Mouse (Mus musculus): ENCODE measurements around the gene Atp6v1c2. TPM values are rescaled to one million over a fixed set of nuclear protein-coding genes. Genes with fewer than 3 reads are reported as not detected.

The Atp6v1c2 gene
- total and polyA plus RNA-seq, 3 experiments: not detected

DNA sequence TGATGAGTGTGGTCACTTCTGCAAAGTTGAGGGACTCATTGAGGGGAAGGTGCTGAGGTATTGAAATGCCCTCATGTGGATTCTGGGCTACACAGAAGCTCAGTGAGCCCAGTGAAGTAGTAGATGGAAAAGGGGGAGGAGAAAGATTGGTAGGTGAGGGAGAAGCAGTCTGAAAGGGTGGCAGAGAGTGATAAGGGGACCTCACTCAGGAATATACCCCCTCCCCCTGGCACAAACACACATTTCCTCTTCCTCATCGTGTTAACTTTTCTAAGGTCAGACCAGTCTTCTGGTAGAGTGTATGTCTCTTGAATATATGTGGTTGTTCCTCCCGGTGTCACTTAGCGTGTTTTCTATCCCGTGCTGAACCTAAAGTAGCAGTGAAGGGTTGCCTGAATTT lies 46.1 kb upstream of the Atp6v1c2 start (continued):
- TF ChIP-seq TBP (IDR thresholded peaks at IDR 0.05; ENCODE audit: low read depth, low read length): no peak
- no peak for TF ChIP-seq POLR2AphosphoS5 (IDR thresholded peaks at IDR 0.05; ENCODE audit: borderline replicate concordance, low read depth, low read length)
- TF ChIP-seq CHD1 (IDR thresholded peaks at IDR 0.05; ENCODE audit: low read depth, low read length): no peak
- no peak for TF ChIP-seq BHLHE40 (IDR thresholded peaks at IDR 0.05; ENCODE audit: borderline replicate concordance, low read depth, low read length)
- TF ChIP-seq SMC3 (IDR thresholded peaks at IDR 0.05; ENCODE audit: low read depth, low read length): no peak
- TF ChIP-seq SIN3A (IDR thresholded peaks at IDR 0.05; ENCODE audit: low read length): no peak
- 0 out of 2 replicates have a peak, but pooled peaks have one; percentile 11 for TF ChIP-seq TCF12 (IDR thresholded peaks at IDR 0.05; ENCODE audit: low read depth, low read length)
- TF ChIP-seq E2F4 (IDR thresholded peaks at IDR 0.05; ENCODE audit: borderline replicate concordance, low read depth, low read length): no peak
- no peak for TF ChIP-seq ZKSCAN1 (IDR thresholded peaks at IDR 0.05; ENCODE audit: low read depth, low read length)
- TF ChIP-seq KAT2A (conservative IDR thresholded peaks at IDR 0.05; ENCODE audit: low read depth, low read length): no peak

DNA sequence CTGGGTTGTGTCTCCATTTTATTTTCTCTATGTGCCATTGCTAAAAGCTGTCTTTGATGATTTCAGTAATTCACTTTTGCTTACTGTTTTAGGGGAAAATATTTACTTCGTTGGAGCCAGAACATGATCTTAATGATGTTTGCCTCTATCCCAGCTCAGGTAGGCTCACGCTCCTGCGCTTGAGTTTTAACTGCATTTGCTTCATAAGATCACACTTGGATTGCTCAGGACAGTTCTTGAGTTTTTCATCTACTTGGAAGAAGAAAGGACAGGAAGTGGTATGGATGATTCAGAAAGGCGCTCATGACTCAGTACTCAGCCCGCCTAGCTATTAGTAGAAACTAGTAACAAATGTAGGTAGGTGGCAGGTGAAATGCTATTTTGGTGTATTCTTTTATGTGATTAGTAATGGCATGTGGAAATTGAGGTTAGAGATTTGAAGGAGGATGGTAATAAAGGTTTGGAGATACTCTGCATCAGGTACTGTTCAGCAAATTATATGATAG lies 44.4 kb upstream of the Atp6v1c2 start:
- DNase-seq (ENCODE audit: low read depth, low spot score): no peak
- no peaks in the 10 kb centered on the region for H3K9me3 ChIP-seq (replicated peaks; ENCODE audit: insufficient read depth, low read length)
- H3K4me1 ChIP-seq (ENCODE audit: control insufficient read depth in 1 of 2, insufficient read depth in 2 of 2, low read length in 2 of 2): peaks cover 0 to 7% of the 10 kb centered on the region in 2 experiments
- no peak for TF ChIP-seq GABPA (IDR thresholded peaks at IDR 0.05; ENCODE audit: low read depth, low read length)
- no peak for TF ChIP-seq GATA1 (IDR thresholded peaks at IDR 0.05; ENCODE audit: low read depth, low read length)
- no peak for TF ChIP-seq RAD21 (IDR thresholded peaks at IDR 0.05; ENCODE audit: low read depth, low read length)
- no peak for TF ChIP-seq SIN3A (IDR thresholded peaks at IDR 0.05; ENCODE audit: low read length)
- TF ChIP-seq SMC3 (IDR thresholded peaks at IDR 0.05; ENCODE audit: low read depth, low read length): no peak
- TF ChIP-seq E2F4 (IDR thresholded peaks at IDR 0.05; ENCODE audit: borderline replicate concordance, low read depth, low read length): no peak
- no peak for TF ChIP-seq KAT2A (conservative IDR thresholded peaks at IDR 0.05; ENCODE audit: low read depth, low read length)
- no peak for TF ChIP-seq RCOR1 (IDR thresholded peaks at IDR 0.05; ENCODE audit: low read depth, low read length)
- no peak for TF ChIP-seq ZC3H11A (IDR thresholded peaks at IDR 0.05; ENCODE audit: low read depth, low read length)
- no peak for TF ChIP-seq TCF12 (IDR thresholded peaks at IDR 0.05; ENCODE audit: low read depth, low read length)
- no peak for TF ChIP-seq POLR2A (IDR thresholded peaks at IDR 0.05; ENCODE audit: control insufficient read depth in 1 of 2, insufficient read depth in 1 of 2, low read depth in 1 of 2, low read length in 2 of 2, poor library complexity in 1 of 2)
- H3K79me2 ChIP-seq (ENCODE audit: control insufficient read depth, insufficient read depth, low read length, poor library complexity): no peaks in the 10 kb centered on the region
- H3K4me3 ChIP-seq (ENCODE audit: control insufficient read depth in 1 of 2, insufficient read depth in 1 of 2, low read depth in 2 of 2, low read length in 2 of 2): no peak overlapping the region
- H3K36me3 ChIP-seq (ENCODE audit: control insufficient read depth in 1 of 2, insufficient read depth in 2 of 2, low read length in 2 of 2): peaks cover 13 to 21% of the 10 kb centered on the region in 2 experiments
- H3K27ac ChIP-seq (ENCODE audit: control insufficient read depth, low read depth, low read length): no peak overlapping the region
- H3K9ac ChIP-seq (ENCODE audit: control insufficient read depth, low read depth, low read length, poor library complexity, severe bottlenecking): no peak overlapping the region
- no peaks in the 10 kb centered on the region for H3K27me3 ChIP-seq (ENCODE audit: control insufficient read depth in 1 of 2, insufficient read depth in 2 of 2, low read length in 2 of 2)

GRCm38 (mm10) chr12:17372696-17373095 lies 43.5 kb upstream of the Atp6v1c2 start:
- H3K27me3 ChIP-seq (ENCODE audit: control insufficient read depth in 1 of 2, insufficient read depth in 2 of 2, low read length in 2 of 2): no peaks in the 10 kb centered on the region
- no peaks in the 10 kb centered on the region for H3K9me3 ChIP-seq (replicated peaks; ENCODE audit: insufficient read depth, low read length)
- H3K9ac ChIP-seq (ENCODE audit: control insufficient read depth, low read depth, low read length, poor library complexity, severe bottlenecking): no peak overlapping the region
- peaks cover 0 to 7% of the 10 kb centered on the region in 2 experiments for H3K4me1 ChIP-seq (ENCODE audit: control insufficient read depth in 1 of 2, insufficient read depth in 2 of 2, low read length in 2 of 2)
- no peak for DNase-seq (ENCODE audit: low read depth, low spot score)
- H3K79me2 ChIP-seq (ENCODE audit: control insufficient read depth, insufficient read depth, low read length, poor library complexity): no peaks in the 10 kb centered on the region
- no peak for TF ChIP-seq UBTF (IDR thresholded peaks at IDR 0.05; ENCODE audit: borderline replicate concordance, insufficient read depth, low read depth, low read length)
- TF ChIP-seq TBP (IDR thresholded peaks at IDR 0.05; ENCODE audit: low read depth, low read length): no peak
- H3K36me3 ChIP-seq (ENCODE audit: control insufficient read depth in 1 of 2, insufficient read depth in 2 of 2, low read length in 2 of 2): peaks cover 13 to 19% of the 10 kb centered on the region in 2 experiments
- no peak overlapping the region for H3K27ac ChIP-seq (ENCODE audit: control insufficient read depth, low read depth, low read length)
- H3K4me3 ChIP-seq (ENCODE audit: control insufficient read depth in 1 of 2, insufficient read depth in 1 of 2, low read depth in 2 of 2, low read length in 2 of 2): no peak overlapping the region
